Mouse (Mus musculus) forebrain, embryonic 15.5 days (tissue): ENCODE results near the gene Dnajb1. TPM values are rescaled to one million over a fixed set of nuclear protein-coding genes. Genes with fewer than 3 reads are reported as not detected.
A peak's percentile ranks its signal among the peaks of the same experiment; 100 is the strongest.

Source experiments
- ATAC-seq: fragments of 200-750 bp; cut with Nextera tagmentation; replicated peaks from 2 replicates; pipeline ENCODE4 v1.8.0; 2017; ENCODE audit warnings: mild to moderate bottlenecking, moderate TSS enrichment, moderate library complexity
- H3K27ac ChIP-seq: fragments of 300-500 bp; sonication (generic); replicated peaks from 2 replicates; pipeline ENCODE4 v1.5.1; 2015; ENCODE audit warnings: mild to moderate bottlenecking, inconsistent platforms
- H3K27me3 ChIP-seq: fragments of 300-500 bp; sonication (generic); 2 replicates; pipeline ENCODE4 v1.6.1; 2015; ENCODE audit warnings: inconsistent platforms
- H3K36me3 ChIP-seq: fragments of 300-500 bp; sonication (generic); 2 replicates; pipeline ENCODE4 v1.6.1; 2015; ENCODE audit warnings: mild to moderate bottlenecking, inconsistent platforms
- H3K4me1 ChIP-seq: fragments of 300-500 bp; sonication (generic); 2 replicates; pipeline ENCODE4 v1.6.1; 2015; ENCODE audit warnings: inconsistent platforms
- H3K4me2 ChIP-seq: fragments of 300-500 bp; sonication (generic); replicated peaks from 2 replicates; pipeline ENCODE4 v1.6.1; 2015; ENCODE audit warnings: mild to moderate bottlenecking, inconsistent platforms
- H3K4me3 ChIP-seq: fragments of 300-500 bp; sonication (generic); 2 replicates; pipeline ENCODE4 v1.5.1; 2015; ENCODE audit warnings: mild to moderate bottlenecking, inconsistent platforms
- H3K9ac ChIP-seq: fragments of 300-500 bp; sonication (generic); replicated peaks from 2 replicates; pipeline ENCODE4 v1.6.1; 2015; ENCODE audit warnings: mild to moderate bottlenecking, inconsistent platforms
- H3K9me3 ChIP-seq: fragments of 300-500 bp; sonication (generic); 2 replicates; pipeline ENCODE4 v1.6.1; 2016; ENCODE audit warnings: inconsistent platforms
- WGBS: fragments of 180-500 bp; shearing (Covaris S2); methylation state at CpG from one replicate; pipeline ENCODE4 v1.1.7; 2015; ENCODE audit warnings: mixed read lengths; 5-methylcytosine and 5-hydroxymethylcytosine counted together
- polyA plus RNA-seq: library from polyadenylated mRNA; unstranded; fragments of >200 nt; fragmentation: Nextera tagmentation; extraction: Ambion mirVana; gene quantifications from 2 replicates; pipeline ENCODE4 v1.2.1, GENCODE M21; 2015

The Dnajb1 gene
- polyA plus RNA-seq, 1 experiment from 2014 or later, result 63.0 TPM

DNA sequence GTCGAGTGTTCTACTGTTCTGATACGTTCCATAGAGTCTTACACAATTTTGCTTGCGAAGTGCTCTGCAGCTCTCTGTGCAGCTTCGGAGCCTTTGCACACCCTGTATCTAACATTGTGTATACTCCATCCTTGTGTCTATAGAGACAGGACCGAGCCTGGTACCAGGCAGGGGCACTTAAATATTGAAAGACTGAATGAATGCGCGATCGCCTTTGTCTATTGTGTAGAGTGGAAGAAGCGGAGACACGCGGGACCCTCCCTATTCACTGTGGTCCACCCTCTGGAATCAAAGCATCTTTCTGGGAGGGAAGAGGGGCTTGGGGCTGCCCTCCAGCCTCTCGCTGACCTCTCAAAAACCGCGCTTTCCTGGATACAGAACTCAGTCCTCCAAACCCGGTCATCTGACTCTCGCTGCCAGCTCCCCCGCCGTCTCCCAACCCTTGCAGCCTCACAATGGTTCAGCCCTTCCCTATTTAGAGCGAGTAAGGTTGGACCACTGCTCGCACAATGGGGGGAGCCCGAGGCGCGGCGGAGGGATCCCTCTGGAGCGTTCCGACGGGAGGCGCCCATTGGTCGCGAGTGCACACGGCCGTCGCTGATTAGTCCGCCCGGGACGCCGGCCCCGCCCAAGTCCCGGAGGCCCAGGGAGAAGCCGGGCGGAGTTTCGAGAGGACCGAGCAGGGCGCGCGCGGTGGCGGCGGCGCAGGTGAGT is 44.2 kb downstream of the Dnajb1 start, which contains the start of gene Gipc1:
Gipc1 (plus strand) TSS at position 648 of the 714 bp plus-strand sequence.
- peak within 1 kb of the TSS; percentile 71 for H3K4me2 ChIP-seq
- H3K27me3 ChIP-seq, result no peaks in the 10 kb centered on the region
- peak; percentile 98 for ATAC-seq
- no peaks in the 10 kb centered on the region for H3K36me3 ChIP-seq
- 3% methylated on average over 50 of the region's 50 CpGs for WGBS
- peak within 1 kb of the TSS; percentile 64 for H3K4me3 ChIP-seq
- H3K9ac ChIP-seq, result peak within 1 kb of the TSS; percentile 86
- H3K9me3 ChIP-seq, result no peaks in the 10 kb centered on the region
- H3K27ac ChIP-seq, result peak within 1 kb of the TSS; percentile 95
- H3K4me1 ChIP-seq, result peaks cover 25% of the 10 kb centered on the region

DNA sequence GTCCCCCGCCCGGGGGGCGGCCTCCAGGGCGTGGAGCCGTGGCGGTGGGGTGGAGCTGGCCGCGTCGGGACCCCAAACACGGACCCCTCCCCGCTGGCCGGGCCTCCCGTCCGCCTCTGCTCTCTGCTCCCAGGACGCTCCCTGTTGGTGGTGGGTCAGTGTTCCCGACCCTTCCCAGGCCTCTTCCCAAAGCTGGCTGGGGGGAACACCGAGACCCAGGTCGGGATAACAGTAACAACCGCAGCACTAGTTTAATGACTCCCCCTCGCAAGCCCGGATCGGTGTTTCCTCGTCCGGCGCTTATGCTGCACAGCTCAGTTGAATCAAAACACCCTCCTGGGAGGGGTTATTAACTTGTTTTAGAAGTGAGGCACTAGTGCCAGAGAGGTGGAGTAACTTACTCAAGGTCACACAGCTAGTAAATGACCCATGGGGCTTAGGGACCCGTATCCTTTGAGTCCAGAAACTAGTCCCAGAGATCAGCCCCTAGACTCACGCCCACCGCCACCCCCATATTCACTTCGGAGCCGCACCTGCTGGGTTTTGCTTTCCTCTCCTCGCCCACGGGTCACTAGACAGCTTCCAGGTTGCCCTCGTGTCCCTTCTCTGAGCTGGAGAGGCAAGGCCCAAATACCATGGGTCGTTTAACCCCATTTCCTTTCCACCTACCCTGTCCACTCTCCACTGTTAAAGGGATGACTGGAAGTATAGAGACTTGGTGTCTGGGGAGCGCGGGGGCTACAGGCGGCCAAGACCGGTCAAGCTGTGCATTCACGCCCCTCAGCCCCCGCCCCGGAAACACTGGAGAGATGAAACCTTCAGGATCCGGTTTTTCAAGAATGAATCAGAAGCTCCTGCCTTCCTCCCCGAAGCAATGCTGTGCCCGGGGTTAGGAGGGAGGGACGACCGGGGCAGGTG is 45.0 kb downstream of the Dnajb1 start:
- no peak; the same call in 1 of the 2 replicates for ATAC-seq
- H3K4me3 ChIP-seq, result peak overlapping the region; percentile 64
- H3K9ac ChIP-seq, result peak overlapping the region; percentile 67
- no peaks in the 10 kb centered on the region for H3K27me3 ChIP-seq
- WGBS, result 3% methylated on average over 46 of the region's 46 CpGs
- H3K36me3 ChIP-seq, result no peaks in the 10 kb centered on the region; the same call in 1 of the 2 replicates
- peak overlapping the region; percentile 71 for H3K4me2 ChIP-seq
- no peaks in the 10 kb centered on the region for H3K9me3 ChIP-seq
- peak overlapping the region; percentile 38 for H3K27ac ChIP-seq
- peaks cover 25% of the 10 kb centered on the region for H3K4me1 ChIP-seq

DNA sequence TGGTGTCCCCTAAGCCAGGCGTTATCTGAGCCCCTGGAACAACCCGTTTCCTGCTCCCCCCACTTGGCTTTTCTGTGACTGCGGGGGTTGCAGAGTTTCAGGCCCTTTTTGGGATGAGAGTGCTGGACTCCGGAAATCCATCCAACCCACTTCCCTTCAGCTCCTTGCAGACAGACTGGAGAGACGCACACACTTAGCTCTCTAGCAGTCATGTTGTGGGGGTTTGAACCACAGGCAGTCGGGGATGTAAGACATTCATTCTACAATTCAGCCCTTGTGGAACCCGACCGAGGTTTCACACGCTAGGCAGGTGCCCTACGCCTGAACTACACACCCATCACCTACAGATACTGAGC is 45.6 kb downstream of the Dnajb1 start:
- Histone ChIP-seq H3K27ac (no peak overlapping the region), H3K4me3 (peak overlapping the region; percentile 64), H3K9me3 (no peaks in the 10 kb centered on the region), H3K36me3 (no peaks in the 10 kb centered on the region; the same call in 1 of the 2 replicates), H3K4me2 (peak overlapping the region; percentile 71), H3K27me3 (no peaks in the 10 kb centered on the region), H3K9ac (peak overlapping the region; percentile 67), H3K4me1 (peaks cover 25% of the 10 kb centered on the region)
- no peak for ATAC-seq
- WGBS, result 50% methylated on average over 10 of the region's 10 CpGs

DNA sequence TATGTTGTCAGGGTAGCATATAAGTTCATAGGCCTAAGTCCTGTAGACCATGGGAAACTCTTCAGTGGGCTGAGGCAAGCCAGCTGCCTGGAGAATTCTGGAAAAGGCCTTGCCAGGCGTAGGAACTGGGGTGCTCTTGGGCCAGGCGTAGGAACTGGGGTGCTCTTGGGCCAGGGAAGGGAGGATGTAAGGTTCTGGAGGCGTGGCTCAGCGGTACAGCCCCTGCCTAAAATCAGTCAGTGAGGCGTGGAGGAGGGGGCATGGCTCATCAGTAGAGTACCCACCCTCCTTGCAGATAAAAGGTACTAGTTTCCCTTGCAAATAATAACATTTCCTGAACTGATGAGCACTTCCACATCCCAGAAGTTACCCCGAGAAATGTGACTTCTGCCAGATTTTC is 46.7 kb downstream of the Dnajb1 start:
- WGBS, result 94% methylated on average over 6 of the region's 6 CpGs
- Histone ChIP-seq H3K4me2 (no peak overlapping the region), H3K9me3 (no peaks in the 10 kb centered on the region), H3K36me3 (no peaks in the 10 kb centered on the region; the same call in 1 of the 2 replicates), H3K27me3 (no peaks in the 10 kb centered on the region), H3K4me1 (peaks cover 27% of the 10 kb centered on the region), H3K4me3 (no peak overlapping the region), H3K27ac (no peak overlapping the region), H3K9ac (no peak overlapping the region)
- ATAC-seq, result no peak

DNA sequence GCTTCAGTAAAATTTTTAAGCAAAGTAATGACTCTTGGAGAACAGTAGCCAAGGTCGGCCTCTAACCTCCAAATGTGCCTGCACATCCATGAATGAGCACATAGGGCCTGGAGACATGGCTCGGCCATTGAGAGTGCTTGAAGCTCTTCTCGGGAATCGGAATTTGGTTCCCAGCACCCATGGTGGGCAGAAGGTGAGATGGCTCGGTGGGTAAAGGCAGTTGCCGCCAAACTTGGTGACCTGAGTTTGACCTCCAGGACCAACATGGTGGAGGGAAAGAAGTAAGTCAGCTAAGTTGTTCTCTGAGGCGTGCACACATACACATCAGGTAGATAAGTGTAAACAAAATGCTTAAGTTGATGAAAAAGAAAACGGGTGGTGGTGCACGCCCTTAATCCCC is 48.0 kb downstream of the Dnajb1 start:
- Histone ChIP-seq H3K9me3 (no peaks in the 10 kb centered on the region), H3K27me3 (no peaks in the 10 kb centered on the region), H3K4me1 (peaks cover 41% of the 10 kb centered on the region), H3K4me3 (no peak overlapping the region), H3K36me3 (no peaks in the 10 kb centered on the region; the same call in 1 of the 2 replicates), H3K4me2 (no peak overlapping the region), H3K27ac (no peak overlapping the region), H3K9ac (no peak overlapping the region)
- 91% methylated on average over 9 of the region's 9 CpGs for WGBS
- no peak for ATAC-seq

DNA sequence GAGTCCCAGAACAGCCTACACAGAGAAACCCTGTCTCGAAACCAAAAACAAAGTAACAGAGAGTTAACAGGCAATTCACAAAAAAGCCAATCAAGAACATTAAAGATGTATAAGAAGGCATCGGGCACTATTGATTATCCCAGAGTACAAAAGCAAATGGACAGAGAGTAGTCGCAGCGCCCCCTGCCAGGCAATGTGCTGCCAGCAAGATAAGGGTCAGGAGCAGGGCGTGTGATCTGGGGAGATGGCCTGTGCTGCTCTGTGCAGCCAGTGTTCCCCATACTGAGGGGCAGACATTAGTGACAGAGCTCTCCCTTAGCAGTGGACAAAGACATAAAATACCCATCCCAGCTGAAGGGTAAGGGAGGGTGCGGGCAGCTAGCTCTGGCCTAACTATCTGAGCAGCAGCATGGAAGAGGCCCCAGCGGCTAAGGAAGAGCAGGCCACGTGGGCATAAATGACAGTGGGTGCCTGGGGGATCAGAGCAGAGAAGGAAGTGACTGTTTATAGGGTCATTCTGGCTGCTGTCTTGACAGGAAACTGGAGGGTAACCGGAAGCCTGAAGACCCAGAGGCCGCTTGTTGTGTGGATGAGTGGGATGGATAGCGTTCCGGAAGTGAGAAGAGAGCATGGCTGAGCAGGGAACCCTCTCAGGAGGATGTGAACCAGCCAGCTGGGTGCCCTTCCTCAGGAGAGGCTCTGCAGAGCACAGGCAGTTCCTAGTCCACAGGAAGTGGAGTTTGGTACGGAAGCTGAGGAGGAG is 48.7 kb downstream of the Dnajb1 start:
- peaks cover 44% of the 10 kb centered on the region for H3K4me1 ChIP-seq
- no peak for ATAC-seq
- H3K4me2 ChIP-seq, result no peak overlapping the region
- no peak overlapping the region for H3K9ac ChIP-seq
- H3K27ac ChIP-seq, result no peak overlapping the region
- no peaks in the 10 kb centered on the region; the same call in 1 of the 2 replicates for H3K36me3 ChIP-seq
- H3K9me3 ChIP-seq, result no peaks in the 10 kb centered on the region
- H3K27me3 ChIP-seq, result no peaks in the 10 kb centered on the region
- H3K4me3 ChIP-seq, result no peak overlapping the region
- WGBS, result 88% methylated on average over 13 of the region's 13 CpGs

DNA sequence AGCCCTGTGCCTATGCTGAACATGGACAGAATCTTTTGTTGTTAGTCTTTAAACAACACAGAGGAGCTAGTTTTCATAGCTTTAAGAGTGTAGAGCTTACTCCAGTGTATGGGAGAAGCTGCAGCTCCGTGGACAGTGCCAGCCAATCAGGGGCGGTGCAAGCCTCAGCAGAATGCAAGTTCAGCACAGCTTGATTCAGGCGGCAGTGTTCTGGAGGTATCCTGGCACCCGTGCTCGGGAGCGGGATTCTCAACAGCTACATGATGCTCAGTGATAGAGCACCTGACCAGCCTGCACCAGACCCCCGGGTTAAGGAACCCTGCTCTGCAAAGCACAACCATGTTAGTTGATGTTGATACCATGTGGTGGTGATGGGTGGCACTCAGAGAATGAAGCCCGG is 52.6 kb downstream of the Dnajb1 start:
- 11% methylated on average over 8 of the region's 8 CpGs for WGBS
- Histone ChIP-seq H3K36me3 (no peaks in the 10 kb centered on the region; the same call in 1 of the 2 replicates), H3K9ac (no peak overlapping the region), H3K4me1 (peaks cover 32% of the 10 kb centered on the region), H3K4me3 (no peak overlapping the region), H3K4me2 (no peak overlapping the region; the same call in 1 of the 2 replicates), H3K9me3 (no peaks in the 10 kb centered on the region), H3K27ac (peak overlapping the region; percentile 49), H3K27me3 (no peaks in the 10 kb centered on the region)
- ATAC-seq, result peak; percentile 55

DNA sequence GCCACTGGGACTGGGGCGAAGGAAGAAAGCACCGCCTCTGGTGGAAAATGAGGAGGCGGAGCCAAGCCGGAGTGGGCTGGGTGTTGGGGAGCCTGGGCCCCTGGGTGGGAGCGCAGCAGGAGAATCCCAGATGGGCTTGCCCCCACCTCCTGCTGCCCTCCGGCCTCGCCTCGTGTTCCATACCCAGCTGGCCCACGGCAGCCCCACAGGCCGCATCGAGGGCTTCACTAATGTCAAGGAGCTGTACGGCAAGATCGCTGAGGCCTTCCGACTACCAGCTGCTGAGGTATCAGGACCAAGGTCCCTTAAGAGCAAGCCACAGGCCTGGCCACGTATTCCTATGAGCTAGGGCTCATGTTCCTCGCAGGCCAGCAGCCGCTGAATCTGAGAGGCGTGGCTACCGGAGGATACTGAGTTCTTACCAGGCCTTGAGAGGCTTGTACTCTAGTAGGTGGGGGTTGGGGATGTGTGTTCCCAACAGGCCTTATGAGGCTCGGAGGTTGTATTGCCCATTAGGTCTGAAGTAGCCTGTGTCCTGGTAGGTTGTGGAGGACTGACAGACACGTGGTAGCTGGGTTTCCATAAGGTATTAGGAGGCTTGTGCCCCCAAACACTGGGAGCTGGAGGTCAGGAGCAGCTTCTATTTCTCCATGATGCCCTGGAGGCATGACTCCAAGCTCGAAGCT is 53.1 kb downstream of the Dnajb1 start:
- Histone ChIP-seq H3K27me3 (no peaks in the 10 kb centered on the region), H3K4me3 (no peak overlapping the region), H3K9me3 (no peaks in the 10 kb centered on the region), H3K9ac (no peak overlapping the region), H3K4me2 (no peak overlapping the region; the same call in 1 of the 2 replicates), H3K36me3 (no peaks in the 10 kb centered on the region; the same call in 1 of the 2 replicates), H3K4me1 (peaks cover 35% of the 10 kb centered on the region), H3K27ac (peak overlapping the region; percentile 49)
- WGBS, result 17% methylated on average over 21 of the region's 22 CpGs
- ATAC-seq, result peak; percentile 2; the same call in 1 of the 2 replicates

Other genes starting within 250 kb of the Dnajb1 start
- gene Clgn, start 218.3 kb upstream of the Dnajb1 start, polyA plus RNA-seq, result 6.2 and 6.3 TPM in 2 replicates
- gene Scoc, start 149.8 kb upstream of the Dnajb1 start, polyA plus RNA-seq, result 208 and 220 TPM in 2 replicates
- 0.06 and 0.08 TPM in 2 replicates for gene Olfr370, start 72.4 kb upstream of the Dnajb1 start, polyA plus RNA-seq
- 327 and 356 TPM in 2 replicates for gene Ndufb7, start 41.5 kb upstream of the Dnajb1 start, polyA plus RNA-seq
- gene Tecr, start 222 bp upstream of the Dnajb1 start, polyA plus RNA-seq, result 683 and 712 TPM in 2 replicates
- gene Gipc1, start 44.5 kb downstream of the Dnajb1 start, polyA plus RNA-seq, result 161 and 168 TPM in 2 replicates
- gene Ptger1, start 58.5 kb downstream of the Dnajb1 start, polyA plus RNA-seq, result 0.82 and 1.2 TPM in 2 replicates
- 29.8 and 33.1 TPM in 2 replicates for gene Pkn1, start 91.0 kb downstream of the Dnajb1 start, polyA plus RNA-seq
- gene Ddx39, start 107.0 kb downstream of the Dnajb1 start, polyA plus RNA-seq, result 121 and 124 TPM in 2 replicates
- 8.7 and 8.8 TPM in 2 replicates for gene Adgre5, start 133.1 kb downstream of the Dnajb1 start, polyA plus RNA-seq